Mouse (Mus musculus) MEL-GATA-1-ER (cell line): ENCODE measurements around the gene Tcf7l1.

ENCODE experiments used
- DNase-seq: peaks from one replicate; pipeline ENCODE4 v3.0.0-alpha.2; 2012; ENCODE audit warnings: low read depth; ENCODE audit errors: extremely low read depth

Gene Tcf7l1

GRCm38 (mm10) chr6:72597083-72597874, 191.8 kb downstream of the Tcf7l1 start:
- no peak for DNase-seq

GRCm38 (mm10) chr6:72593914-72594313, 195.1 kb downstream of the Tcf7l1 start:
- no peak for DNase-seq

- no peak for DNase-seq
Observed at GRCm38 (mm10) chr6:72593011-72593803, 195.8 kb downstream of the Tcf7l1 start.

GRCm38 (mm10) chr6:72590111-72590510, 198.9 kb downstream of the Tcf7l1 start:
- no peak for DNase-seq

GRCm38 (mm10) chr6:72588307-72588706, 200.7 kb downstream of the Tcf7l1 start:
- no peak for DNase-seq

GRCm38 (mm10) chr6:72586701-72587100, 202.4 kb downstream of the Tcf7l1 start:
- no peak for DNase-seq

GRCm38 (mm10) chr6:72584154-72584553, 204.9 kb downstream of the Tcf7l1 start:
- no peak for DNase-seq

- DNase-seq, result no peak
Observed at GRCm38 (mm10) chr6:72583211-72583839, 205.7 kb downstream of the Tcf7l1 start.

- DNase-seq, result no peak
Observed at GRCm38 (mm10) chr6:72581625-72582382, 207.2 kb downstream of the Tcf7l1 start.
